Mouse (Mus musculus): ENCODE results near the gene Pgap3.
A peak's percentile ranks its signal among the peaks of the same experiment; 100 is the strongest.

Pgap3 gene

DNA sequence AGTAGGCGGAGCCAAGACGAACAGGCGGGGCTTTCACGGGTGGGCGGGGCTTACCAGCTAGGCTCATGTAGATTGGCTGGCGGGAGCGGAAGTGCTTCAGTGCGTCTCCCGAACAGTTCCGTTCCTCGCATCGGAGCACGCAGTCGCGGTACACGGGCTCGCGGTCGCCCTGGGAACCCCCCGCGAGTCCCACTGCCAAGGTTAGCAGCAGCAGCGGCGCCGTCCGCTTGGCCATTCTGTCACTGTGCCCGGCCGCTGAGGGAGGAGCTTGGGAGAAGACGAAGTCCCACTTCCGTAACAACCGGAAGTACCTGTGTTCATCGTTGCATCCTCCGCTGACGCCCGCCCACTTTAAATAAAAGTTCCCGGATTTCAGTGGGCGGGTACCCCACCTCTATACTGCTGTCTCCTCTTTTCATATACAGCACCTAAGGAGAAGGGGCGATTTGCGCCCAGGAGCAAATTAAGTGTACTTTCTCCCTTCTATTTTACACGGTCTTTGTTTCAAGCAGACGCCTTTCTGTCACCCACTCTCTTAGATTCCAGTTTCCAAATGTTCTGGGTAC, at the start of gene Pgap3:
Gene Pgap3 (minus strand): TSS at position 330 of the 566 bp plus-strand sequence.
- DNase-seq (ENCODE audit: low spot score in 2 of 2) = peak; percentile 74 to 87

DNA sequence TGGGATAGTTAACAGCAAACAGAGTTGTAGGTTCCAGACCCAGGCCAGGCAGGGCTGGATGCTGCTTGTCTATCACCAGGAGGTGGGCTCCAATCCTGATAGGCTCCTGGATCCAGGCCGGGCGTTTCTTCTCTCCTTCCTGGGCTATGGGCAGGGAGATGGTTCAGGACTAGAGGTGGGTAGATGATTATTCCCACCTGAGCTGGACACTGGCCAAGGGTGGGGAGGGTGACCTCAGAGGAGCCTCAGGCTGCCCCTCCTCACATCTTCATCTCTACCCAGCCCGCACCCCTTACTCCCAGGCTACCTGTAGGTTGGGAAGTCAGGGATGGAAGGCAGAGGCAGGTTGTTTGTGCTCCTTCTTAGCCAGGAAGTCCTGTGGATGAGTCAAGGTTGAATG, 49.1 kb upstream of the Pgap3 start:
- no peak for DNase-seq (ENCODE audit: low spot score in 2 of 2)

DNA sequence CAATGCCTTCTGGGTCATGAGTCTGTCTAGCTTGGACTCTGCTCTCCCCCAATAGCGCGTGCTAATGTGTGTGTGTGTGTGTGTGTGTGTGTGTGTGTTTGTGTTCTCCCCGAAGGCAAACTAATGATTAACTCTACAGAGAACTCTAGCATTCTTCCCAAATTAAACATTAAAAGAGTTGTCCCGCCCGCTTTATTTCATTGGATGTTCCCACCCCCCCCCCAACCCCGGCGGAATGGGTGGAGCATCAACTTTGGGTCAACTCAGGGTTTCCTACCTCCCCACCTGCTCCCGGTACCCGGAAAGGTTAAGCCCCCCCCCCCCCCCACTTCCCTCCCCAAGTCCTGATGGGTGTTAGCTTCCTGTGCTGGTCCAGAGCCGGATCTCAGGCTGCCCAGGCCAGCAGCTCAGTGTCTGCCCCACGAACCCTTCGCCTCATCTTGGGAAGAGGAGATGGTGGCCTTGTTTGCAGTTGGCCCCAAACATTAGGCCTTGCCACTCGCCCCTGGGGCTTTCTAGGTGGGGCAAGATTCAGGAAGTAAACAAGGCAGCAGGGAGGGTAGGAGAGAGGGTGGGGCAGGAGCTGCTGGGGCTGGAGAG, 48.0 kb upstream of the Pgap3 start:
- no peak for DNase-seq (ENCODE audit: low spot score in 2 of 2)

DNA sequence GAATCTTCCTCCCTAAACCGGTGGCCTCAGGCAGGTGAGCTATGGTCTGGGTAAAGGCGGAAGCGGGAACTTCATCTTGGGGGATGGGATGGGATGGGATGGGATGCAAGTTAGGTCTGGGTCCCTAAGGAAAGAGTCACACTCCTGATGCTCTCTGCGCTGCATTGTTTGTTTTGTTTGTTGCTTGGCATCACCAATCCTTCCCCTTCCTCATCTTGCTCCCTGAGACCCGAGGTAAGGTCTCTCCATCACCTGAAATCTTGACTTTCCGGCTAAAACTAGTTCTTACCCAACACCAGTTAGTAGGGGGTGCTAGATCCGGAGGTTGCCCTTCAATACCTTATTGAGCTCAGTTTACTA, 47.2 kb upstream of the Pgap3 start:
- DNase-seq (ENCODE audit: low spot score in 2 of 2) = no peak

DNA sequence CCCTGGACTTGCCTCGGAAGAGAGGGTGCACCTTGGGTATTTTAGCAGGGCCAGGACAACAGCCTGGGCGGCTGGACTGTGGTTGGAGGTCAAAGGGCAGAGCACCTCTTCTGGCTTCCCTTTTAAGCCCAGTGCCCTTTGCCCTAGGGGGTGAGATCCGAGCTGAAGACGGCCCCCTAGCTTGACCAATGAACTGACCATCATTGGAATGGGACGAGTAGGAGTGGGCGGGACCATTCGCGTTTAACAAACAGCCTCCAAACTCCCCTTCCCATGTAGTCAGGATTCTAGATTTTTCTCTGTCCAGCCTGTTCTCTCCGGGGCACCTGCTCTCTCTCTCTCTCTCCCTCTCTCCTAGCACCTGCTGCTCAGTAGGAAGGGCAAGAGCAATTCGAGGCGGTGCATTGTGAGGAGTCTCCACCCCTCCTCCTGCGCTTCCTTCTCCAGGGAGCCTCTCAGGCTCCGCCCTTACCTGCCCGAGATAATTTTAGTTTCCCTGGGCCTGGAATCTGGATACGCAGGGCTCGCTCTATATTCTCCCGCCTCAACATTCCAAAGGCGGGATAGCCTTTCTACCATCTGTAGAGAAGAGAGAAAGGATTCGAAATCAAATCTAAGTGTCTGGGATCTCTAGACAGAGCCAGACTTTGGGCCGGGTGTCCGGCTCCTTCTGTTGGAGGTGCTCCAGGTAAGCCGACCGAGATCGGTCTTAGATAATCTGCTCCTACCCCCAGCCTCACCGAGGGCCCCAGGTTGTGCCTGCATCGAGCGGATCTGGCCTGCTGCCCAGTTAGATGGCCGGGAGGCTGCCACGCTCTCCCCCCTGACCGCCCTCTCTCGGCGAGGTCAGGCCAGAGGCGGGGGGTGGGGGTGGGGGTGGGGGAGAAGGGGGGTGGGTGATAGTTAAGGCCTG, 46.5 kb upstream of the Pgap3 start:
- DNase-seq (ENCODE audit: low spot score in 2 of 2) = no peak

DNA sequence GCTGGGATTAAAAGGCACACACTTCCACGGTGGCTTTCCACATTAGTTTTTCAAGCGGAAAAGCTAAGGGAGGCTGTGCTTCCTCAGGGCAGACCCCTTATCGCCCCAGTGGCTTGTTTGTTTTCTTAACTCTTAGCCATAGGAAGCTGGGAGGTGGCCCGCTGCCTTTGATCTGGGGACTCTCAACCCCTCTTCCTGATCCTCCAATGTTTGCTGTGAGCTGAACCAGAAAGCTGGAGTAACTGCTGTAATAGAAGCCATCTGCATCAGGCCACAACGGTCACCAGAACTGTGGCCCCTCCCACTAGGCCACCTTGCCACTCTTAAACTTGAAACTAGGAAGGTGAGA, 45.9 kb upstream of the Pgap3 start, which contains the start of gene Grb7:
Gene Grb7 (plus strand): TSS at position 182 of the 349 bp plus-strand sequence.
- no peak for DNase-seq (ENCODE audit: low spot score in 2 of 2)

DNA sequence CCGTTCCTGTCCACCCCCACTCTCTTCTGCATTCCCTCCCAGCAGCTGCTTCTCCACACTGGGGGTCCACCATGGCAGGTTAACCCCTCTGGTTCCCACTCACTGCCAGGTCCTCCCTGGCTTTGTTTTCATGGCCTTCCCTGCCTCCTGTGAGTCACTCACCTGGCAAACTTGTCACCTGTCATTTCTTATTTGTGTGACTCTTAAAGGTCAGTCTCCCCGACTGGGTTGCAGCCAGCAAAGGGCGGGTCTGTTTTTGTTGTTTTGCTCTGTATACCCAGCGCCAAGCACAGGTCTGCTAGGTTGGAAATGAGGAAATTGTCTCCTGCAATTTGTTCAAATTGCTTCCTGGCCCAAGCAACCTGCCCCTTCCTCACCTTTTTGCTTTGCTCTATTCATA, 45.4 kb upstream of the Pgap3 start:
- DNase-seq (ENCODE audit: low spot score in 2 of 2) = no peak

DNA sequence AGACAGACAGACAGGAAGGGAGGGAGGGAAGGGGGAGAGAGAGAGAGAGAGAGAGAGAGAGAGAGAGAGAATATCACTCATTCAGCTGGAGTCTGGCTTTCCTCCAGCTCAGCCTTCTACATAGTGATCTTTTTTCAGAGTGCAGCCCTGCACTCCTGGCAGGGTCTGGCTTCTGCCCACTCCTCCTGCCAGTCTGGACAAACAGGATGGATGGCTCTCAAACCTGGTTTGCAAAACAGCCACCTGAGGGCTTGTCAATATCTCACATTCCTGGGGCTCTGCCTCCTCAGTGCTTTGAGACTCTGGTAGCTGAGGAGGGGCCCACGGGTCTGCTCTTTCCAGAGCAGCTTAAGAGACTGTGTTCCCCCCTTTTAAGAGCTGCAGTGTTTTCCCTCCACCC, 44.9 kb upstream of the Pgap3 start:
- DNase-seq (ENCODE audit: low spot score in 2 of 2) = no peak

DNA sequence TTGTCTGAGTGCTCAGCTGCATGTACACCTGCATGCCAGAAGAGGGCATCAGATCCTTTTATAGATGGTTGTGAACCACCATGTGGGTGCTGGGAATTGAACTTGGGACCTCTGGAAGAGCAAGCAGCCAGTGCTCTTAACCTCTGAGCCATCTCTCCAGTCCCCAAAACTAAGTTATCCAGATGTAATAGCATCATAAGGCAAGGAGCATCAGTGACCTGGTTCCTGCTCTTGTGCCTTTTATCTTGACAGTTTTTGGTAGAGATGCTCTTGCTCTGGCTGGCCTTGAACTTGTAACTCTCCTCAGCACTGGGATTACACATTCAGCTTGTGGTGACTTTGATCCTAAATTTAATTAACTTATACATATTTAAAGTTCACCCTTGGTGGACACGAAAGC, 43.4 kb upstream of the Pgap3 start:
- DNase-seq (ENCODE audit: low spot score in 2 of 2) = no peak

DNA sequence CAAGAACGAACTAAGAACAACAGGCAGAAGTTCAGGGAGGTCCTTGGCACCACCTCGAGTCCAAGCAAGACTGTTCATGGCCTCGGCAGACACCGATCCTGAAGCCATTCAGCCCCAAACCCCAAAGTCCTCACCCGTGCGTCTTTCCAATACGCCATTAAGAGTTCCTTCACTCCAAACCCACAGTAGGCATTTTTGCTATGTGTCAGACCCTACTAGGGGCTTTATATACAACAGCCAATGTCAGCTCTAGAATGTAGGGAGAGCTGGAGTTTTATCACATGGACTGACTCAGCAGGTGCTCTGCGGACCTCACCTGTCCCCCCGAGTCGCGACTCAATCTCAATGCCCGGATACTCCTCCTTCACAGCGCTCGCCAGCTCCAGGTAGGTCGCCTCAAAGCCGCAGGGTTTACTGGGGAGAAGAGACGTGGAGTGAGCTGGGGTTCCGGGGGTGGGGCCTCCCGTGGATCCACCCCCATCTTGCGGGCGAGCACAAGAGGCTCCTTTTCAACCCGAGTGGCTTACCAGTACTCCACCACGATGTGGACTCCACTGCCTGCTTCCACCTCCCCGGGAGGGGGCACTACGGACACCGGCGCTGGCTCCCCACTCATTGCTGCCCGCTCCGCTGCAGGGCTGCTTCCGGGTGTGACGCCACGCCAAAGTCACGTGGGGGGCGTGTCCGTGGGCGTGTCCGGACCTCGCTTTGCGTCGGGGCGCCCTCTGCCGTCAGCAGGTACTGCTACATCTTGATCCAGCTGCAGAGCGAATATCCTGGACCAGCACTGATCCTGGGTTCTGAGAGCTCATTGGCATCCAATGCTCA, 38.3 kb upstream of the Pgap3 start, which contains the start of gene Mien1:
Gene Mien1 (minus strand): TSS at position 661 of the 828 bp plus-strand sequence.
- DNase-seq (ENCODE audit: low spot score in 2 of 2) = peak; percentile 96 to 99

DNA sequence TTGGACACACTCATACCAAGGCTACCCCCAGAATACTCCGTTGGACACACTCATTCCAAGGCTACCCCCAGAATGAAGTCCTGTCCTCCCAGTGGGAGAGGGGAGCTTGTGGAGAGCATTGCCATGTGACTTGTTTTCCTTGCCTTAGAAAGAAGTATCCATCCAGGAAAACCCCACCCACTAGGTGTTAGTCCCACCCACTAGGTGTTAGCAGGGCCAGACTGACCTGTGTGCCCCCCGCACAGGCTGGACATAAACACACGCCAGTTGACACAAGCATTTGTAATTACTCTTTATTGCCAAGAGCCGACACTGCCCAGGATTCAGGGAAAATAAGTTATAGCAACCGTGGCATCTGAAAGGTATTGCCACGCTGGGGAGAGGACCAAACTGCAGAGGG, 37.2 kb upstream of the Pgap3 start:
- no peak for DNase-seq (ENCODE audit: low spot score in 2 of 2)

DNA sequence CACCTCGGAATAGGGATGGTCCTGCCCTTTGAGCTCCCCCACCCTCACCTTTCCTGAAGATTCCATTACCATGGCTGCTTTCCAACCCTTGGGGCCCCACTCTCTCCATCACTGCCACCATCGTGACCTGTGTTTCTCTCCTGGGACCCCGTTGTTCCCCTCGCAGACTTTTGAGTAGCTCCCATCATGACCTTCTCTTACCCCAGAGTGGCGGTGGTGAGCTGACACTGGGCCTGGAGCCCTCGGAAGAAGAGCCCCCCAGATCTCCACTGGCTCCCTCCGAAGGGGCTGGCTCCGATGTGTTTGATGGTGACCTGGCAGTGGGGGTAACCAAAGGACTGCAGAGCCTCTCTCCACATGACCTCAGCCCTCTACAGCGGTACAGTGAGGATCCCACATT, 35.4 kb upstream of the Pgap3 start:
- DNase-seq (ENCODE audit: low spot score in 2 of 2) = no peak

DNA sequence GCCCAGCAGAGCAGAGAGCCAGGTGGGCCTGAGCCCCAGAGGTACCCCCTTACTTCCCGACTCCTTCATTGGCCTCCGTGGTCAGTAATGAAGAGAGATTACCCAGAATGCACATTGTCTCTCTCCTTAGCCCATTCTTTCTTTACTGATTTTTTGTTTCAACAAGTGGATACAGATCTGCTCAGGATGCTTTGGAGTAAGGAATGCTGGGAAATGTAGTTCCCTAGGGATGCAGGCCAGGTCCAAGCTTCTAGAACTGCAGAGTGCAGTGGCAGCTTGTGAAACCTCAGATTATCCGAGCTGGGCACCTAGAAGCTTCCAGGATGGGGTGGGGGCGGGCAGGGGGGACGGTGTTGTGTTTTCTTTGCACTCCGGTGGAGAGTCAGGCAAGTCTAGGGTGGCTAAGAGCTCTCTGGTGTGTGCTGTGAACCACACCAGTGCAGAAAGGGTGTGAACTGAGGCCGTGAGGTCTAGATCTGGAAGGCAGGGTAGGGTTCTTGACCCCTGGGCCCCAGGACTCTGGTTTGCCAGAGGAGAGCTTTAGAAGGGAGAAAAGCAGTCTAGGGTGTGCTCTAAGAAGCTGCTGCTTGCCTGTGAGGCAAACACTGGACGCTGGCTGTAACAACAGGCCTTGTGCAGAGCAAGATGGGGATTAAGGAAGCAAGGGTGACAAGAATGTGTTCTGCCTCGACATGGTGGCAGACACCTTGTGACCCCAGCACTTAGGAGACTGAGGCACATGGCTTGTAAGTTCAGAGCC, 31.6 kb upstream of the Pgap3 start:
- DNase-seq (ENCODE audit: low spot score in 2 of 2) = no peak

DNA sequence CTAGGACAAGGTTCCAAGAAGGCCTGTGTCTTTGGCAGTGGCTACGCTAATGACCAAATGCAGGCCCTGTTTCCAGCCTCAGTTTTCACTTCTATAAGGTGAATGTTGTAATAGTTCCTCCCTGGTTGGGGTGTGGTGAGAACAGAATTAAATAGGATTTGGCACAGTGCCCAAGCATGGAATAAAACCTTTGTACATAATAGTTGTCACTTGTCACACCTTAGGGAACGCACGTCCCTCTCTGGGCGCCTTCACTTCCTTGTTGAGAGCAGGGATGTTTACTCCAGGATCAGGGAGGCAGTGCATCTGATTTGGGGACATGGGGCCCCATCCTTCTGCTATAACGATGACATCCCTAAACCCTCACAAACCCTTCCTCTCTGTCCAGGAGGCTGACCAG, 28.1 kb upstream of the Pgap3 start:
- DNase-seq (ENCODE audit: low spot score in 2 of 2) = no peak

DNA sequence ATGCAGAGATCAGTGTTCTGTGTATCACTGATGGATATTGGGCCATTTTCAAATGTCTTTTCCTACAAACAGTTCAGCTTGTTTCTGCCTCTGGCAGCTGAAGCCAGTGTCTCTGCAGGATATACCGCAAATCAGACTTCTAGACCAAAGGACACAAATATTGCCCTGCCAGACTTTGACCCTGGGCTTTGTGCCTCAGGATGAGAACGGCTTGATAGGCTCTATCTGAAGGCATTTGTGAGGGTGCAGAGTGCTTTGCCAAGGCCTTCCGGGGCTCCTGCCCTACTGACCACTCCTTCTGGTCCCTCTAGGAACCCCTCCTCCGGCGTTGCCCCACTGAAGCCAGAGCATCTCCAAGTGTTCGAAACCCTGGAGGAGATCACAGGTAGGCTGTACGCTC, 26.3 kb upstream of the Pgap3 start:
- no peak for DNase-seq (ENCODE audit: low spot score in 2 of 2)

DNA sequence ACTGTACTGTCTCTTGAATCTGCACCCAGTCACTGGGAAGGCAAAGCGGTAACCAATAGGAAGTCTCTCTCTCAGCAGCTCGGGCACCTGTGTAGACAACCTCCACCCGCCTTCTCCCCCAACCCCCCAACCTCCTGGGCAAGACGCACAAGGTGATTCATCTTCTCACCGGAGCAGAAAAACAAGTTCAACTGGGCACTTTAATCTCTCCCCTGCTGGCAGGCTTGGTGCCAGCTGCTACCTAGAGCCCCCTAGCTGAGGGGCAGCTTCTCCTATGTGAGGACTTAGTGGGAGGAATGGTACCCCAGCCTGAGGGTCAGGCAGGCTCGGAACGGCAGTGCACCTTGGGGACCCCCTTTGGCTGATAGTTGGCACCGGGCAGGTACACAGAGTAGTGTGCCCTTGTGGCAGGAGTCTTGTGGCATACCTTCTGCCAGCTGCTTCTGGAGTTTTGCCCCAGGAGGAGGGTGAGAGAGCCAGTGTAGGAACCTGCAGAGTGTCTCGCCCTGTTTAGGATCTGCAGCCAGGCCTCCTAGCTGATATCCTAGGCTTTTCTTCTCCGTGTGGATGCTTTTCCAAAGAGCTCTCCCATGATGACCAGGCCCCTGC, 18.8 kb upstream of the Pgap3 start:
- DNase-seq (ENCODE audit: low spot score in 2 of 2) = no peak

DNA sequence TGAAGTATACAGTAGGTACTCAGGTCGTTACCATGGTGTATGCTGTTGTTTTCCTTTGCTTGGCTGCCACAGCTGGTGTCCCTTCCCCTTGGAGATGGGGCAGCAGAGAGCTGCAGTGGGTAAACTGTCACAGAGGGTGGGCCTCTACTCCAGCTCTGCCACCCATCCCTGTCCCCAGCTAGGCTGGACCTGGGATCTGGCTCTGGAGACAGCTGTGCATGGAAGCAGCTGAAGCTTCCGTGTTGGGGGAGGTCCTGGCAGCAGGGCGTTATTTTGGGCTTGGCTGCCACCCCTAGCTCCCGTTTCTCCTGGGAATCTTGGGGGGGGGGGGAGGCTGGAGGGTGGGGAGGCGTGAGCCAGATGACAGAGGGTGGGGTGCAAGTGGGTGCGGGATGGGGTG, 18.0 kb upstream of the Pgap3 start:
- DNase-seq (ENCODE audit: low spot score in 2 of 2) = no peak

DNA sequence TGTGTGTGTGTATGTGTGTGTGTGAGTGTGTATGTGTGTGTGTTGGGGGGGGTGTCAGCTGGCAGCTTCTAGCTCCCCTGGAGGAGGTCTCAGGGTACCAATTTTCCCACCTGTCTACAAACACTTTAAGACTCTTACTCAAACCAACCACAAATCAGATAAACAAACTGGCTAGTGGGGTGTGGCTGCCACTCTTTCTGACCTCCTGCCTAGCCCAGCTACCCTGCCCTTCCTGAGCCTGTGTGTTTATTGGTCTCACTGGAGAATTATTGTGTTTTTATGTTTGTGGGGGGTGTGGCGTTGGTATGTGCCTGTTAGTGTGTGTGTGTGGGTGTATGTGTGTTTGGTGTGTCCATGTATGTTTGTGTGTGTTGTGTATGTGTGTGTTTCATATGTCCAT, 16.8 kb upstream of the Pgap3 start:
- DNase-seq (ENCODE audit: low spot score in 2 of 2) = no peak

DNA sequence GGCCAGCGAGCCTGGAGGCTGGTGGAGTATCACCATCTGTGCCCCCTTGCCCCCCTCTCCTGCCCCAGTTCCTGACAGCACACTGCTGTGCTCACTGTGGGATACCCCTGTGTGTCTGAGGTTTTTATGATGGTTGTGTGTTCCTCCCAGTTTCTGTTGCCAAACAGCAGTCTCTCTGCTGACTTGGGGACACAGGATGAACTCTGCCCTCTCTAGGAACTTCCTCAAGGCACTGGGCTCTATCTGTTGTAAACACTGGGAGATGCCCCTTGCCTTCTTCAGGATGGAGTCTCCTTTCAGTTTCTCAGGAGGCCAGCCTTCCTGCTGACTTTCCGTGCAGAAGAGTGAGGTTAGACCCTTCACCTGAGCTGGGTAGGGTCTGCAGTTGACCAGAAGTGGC, 13.9 kb upstream of the Pgap3 start:
- DNase-seq (ENCODE audit: low spot score in 2 of 2) = no peak

DNA sequence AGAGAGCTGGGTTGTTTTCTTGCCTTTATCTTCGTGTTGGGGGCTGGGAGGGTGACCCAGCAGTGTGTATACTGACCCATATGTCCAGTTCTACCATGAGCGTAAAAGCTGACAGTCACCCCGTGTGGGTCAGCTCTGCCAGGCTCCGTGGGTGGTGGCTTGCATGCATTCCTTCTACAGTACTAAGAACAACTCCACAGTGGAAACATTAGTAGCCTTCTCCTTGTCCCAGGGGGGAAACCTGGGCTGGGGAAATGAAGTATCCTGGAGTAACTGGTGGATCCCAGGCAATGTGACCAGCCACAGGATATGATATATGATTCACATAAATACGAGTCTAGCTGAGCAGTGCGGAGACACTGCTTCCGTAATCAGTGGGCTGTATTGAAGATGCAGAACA, 13.4 kb upstream of the Pgap3 start:
- no peak for DNase-seq (ENCODE audit: low spot score in 2 of 2)

DNA sequence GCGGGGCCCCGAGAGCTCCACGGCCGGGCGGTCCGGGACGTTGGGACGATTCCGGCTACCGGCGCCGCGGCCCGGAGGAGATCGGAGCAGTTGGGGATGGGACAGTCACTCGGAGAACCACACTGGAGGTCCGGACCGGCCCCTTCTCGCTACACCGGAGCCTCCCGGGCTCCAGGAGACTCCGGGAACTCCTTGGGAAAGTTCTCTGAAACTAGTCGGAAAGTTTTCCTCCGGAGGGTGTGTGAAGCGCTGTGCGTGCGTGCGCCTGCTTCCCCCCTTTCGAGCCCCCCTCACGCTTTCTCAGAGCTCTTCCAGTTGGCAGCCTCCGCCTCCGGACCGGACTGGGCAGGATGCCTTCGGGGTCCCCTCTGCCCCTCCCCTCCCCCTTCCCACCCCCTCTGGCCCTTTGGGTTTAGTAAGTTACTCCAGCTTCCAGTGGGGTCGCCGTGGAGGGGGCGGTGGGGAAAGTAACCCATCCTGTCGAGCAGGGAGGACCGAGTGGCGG, 12.6 kb upstream of the Pgap3 start:
- DNase-seq (ENCODE audit: low spot score in 2 of 2) = no peak

Data from cerebellum, postnatal 4 days (tissue).